Mouse (Mus musculus): ENCODE results near the gene Vwa5b2. TPM values are rescaled to one million over a fixed set of nuclear protein-coding genes. Genes with fewer than 3 reads are reported as not detected.
A peak's percentile ranks its signal among the peaks of the same experiment; 100 is the strongest.

Vwa5b2 gene
- polyA plus RNA-seq (2015; fragmentation: Nextera tagmentation; extraction: Ambion mirVana): 4.3 and 5.3 TPM in 2 replicates

- H3K27ac ChIP-seq (replicated peaks): no peak within 1 kb of the TSS; the same call in 1 of the 2 replicates
- H3K4me1 ChIP-seq: peaks cover 23% of the 10 kb centered on the region
- H3K9ac ChIP-seq (replicated peaks): peak within 1 kb of the TSS; percentile 57
- WGBS: 1% methylated on average over 24 of the region's 24 CpGs
- no peaks in the 10 kb centered on the region for H3K36me3 ChIP-seq
- no peaks in the 10 kb centered on the region for H3K9me3 ChIP-seq
- peaks cover 51% of the 10 kb centered on the region for H3K27me3 ChIP-seq
- H3K4me3 ChIP-seq: peak within 1 kb of the TSS; percentile 61
- H3K4me2 ChIP-seq (replicated peaks): peak within 1 kb of the TSS; percentile 98
- ATAC-seq (replicated peaks): peak; percentile 73
These were observed at the start of gene Vwa5b2 for GRCm38 (mm10) chr16:20589366-20589938. TSS of gene Vwa5b2 (plus strand) at chr16:20589471.

- no peak overlapping the region for H3K27ac ChIP-seq (replicated peaks)
- ATAC-seq (replicated peaks): no peak
- H3K4me3 ChIP-seq: no peak overlapping the region
- peaks cover 59% of the 10 kb centered on the region for H3K36me3 ChIP-seq
- 84% methylated on average over 3 of the region's 3 CpGs for WGBS
- H3K9ac ChIP-seq (replicated peaks): no peak overlapping the region
- H3K9me3 ChIP-seq: no peaks in the 10 kb centered on the region
- no peaks in the 10 kb centered on the region for H3K27me3 ChIP-seq
- H3K4me2 ChIP-seq (replicated peaks): no peak overlapping the region
- peaks cover 26% of the 10 kb centered on the region for H3K4me1 ChIP-seq
These were observed 49.6 kb upstream of the Vwa5b2 start for GRCm38 (mm10) chr16:20539649-20540048.

DNA sequence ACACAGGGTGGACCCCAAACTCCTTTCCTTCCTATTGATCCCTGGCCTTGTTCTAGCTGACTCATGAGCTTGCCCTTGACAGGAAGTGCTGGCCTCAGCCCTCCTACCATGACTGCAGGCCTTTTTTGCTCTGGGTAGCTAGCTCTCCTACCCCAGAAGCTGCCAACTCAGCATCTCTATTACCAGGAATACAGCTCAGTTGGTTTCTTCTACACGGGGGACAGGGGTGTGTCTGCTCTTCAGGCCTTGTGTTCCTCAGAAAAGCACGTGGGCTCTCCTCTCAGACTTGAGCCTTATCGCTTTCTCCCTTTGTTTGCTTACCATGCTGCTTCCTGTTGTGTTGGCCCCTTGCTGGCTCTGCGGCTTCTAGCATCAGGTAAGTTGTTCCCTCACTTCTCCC, 48.8 kb upstream of the Vwa5b2 start:
- 89% methylated on average over 4 of the region's 4 CpGs for WGBS
- H3K4me2 ChIP-seq (replicated peaks): no peak overlapping the region
- H3K27me3 ChIP-seq: no peaks in the 10 kb centered on the region
- no peak for ATAC-seq (replicated peaks)
- H3K9ac ChIP-seq (replicated peaks): no peak overlapping the region
- no peak overlapping the region for H3K27ac ChIP-seq (replicated peaks)
- H3K36me3 ChIP-seq: peaks cover 59% of the 10 kb centered on the region
- H3K9me3 ChIP-seq: no peaks in the 10 kb centered on the region
- H3K4me1 ChIP-seq: peaks cover 26% of the 10 kb centered on the region
- no peak overlapping the region for H3K4me3 ChIP-seq

GRCm38 (mm10) chr16:20545696-20546095, 43.6 kb upstream of the Vwa5b2 start:
- 94% methylated on average over 10 of the region's 10 CpGs for WGBS
- H3K36me3 ChIP-seq: peaks cover 49% of the 10 kb centered on the region
- no peak overlapping the region for H3K27ac ChIP-seq (replicated peaks)
- no peak overlapping the region for H3K9ac ChIP-seq (replicated peaks)
- H3K9me3 ChIP-seq: no peaks in the 10 kb centered on the region
- peaks cover 16% of the 10 kb centered on the region for H3K4me1 ChIP-seq
- no peaks in the 10 kb centered on the region for H3K27me3 ChIP-seq
- ATAC-seq (replicated peaks): no peak
- H3K4me2 ChIP-seq (replicated peaks): no peak overlapping the region
- H3K4me3 ChIP-seq: no peak overlapping the region

DNA sequence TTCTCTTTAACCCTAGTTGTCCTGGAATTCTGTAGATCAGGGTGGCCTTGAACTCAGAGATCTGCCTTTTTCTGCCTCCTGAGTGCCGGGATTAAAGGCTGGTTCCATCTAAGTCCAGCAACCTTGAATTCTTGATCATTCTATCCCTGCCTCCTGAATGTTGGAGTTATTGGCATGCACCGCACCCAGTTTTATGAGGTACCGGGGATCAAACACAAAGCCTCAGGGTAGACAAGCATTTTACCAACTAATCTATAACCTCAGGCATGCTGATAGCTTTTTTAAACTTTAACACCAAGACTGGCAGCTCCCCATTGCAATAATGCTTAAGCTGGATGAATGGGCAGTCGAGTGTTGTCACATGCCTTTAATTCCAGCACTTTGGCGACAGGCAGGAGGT, 41.8 kb upstream of the Vwa5b2 start:
- H3K4me2 ChIP-seq (replicated peaks): no peak overlapping the region
- no peak overlapping the region for H3K9ac ChIP-seq (replicated peaks)
- ATAC-seq (replicated peaks): no peak
- WGBS: 57% methylated on average over 5 of the region's 5 CpGs
- H3K4me3 ChIP-seq: peak overlapping the region; percentile 61; the same call in 1 of the 2 replicates
- no peak overlapping the region for H3K27ac ChIP-seq (replicated peaks)
- H3K27me3 ChIP-seq: no peaks in the 10 kb centered on the region
- no peaks in the 10 kb centered on the region for H3K9me3 ChIP-seq
- H3K4me1 ChIP-seq: peaks cover 16% of the 10 kb centered on the region
- H3K36me3 ChIP-seq: peaks cover 46% of the 10 kb centered on the region

- Histone ChIP-seq H3K27ac (replicated peaks) (peak within 1 kb of the TSS; percentile 71), H3K27me3 (no peaks in the 10 kb centered on the region), H3K36me3 (peaks cover 47% of the 10 kb centered on the region), H3K4me1 (peaks cover 16% of the 10 kb centered on the region), H3K4me2 (replicated peaks) (peak within 1 kb of the TSS; percentile 73), H3K9ac (replicated peaks) (peak within 1 kb of the TSS; percentile 74), H3K4me3 (peak within 1 kb of the TSS; percentile 61), H3K9me3 (no peaks in the 10 kb centered on the region)
- peak; percentile 99 for ATAC-seq (replicated peaks)
- WGBS: under 1% methylated on average over 56 of the region's 56 CpGs
These were observed 40.9 kb upstream of the Vwa5b2 start, which contains the start of gene Abcf3 for GRCm38 (mm10) chr16:20548096-20548948. TSS of gene Abcf3 (plus strand) at chr16:20548577.

GRCm38 (mm10) chr16:20549161-20549560, 40.1 kb upstream of the Vwa5b2 start:
- H3K9me3 ChIP-seq: no peaks in the 10 kb centered on the region
- peak overlapping the region; percentile 61 for H3K4me3 ChIP-seq
- H3K27ac ChIP-seq (replicated peaks): no peak overlapping the region
- H3K9ac ChIP-seq (replicated peaks): peak overlapping the region; percentile 74
- no peaks in the 10 kb centered on the region for H3K27me3 ChIP-seq
- H3K4me1 ChIP-seq: peaks cover 16% of the 10 kb centered on the region
- peak overlapping the region; percentile 73 for H3K4me2 ChIP-seq (replicated peaks)
- 49% methylated on average over 9 of the region's 9 CpGs for WGBS
- H3K36me3 ChIP-seq: peaks cover 47% of the 10 kb centered on the region
- no peak for ATAC-seq (replicated peaks)

GRCm38 (mm10) chr16:20551691-20552090, 37.6 kb upstream of the Vwa5b2 start:
- H3K27ac ChIP-seq (replicated peaks): no peak overlapping the region
- H3K36me3 ChIP-seq: peaks cover 54% of the 10 kb centered on the region
- WGBS: 94% methylated on average over 5 of the region's 5 CpGs
- H3K27me3 ChIP-seq: no peaks in the 10 kb centered on the region
- no peaks in the 10 kb centered on the region for H3K9me3 ChIP-seq
- H3K9ac ChIP-seq (replicated peaks): no peak overlapping the region
- H3K4me2 ChIP-seq (replicated peaks): no peak overlapping the region
- ATAC-seq (replicated peaks): no peak
- peaks cover 16% of the 10 kb centered on the region for H3K4me1 ChIP-seq
- H3K4me3 ChIP-seq: no peak overlapping the region

- WGBS: 88% methylated on average over 1 of the region's 1 CpGs
- Histone ChIP-seq H3K4me1 (peaks cover 15% of the 10 kb centered on the region), H3K36me3 (peaks cover 58% of the 10 kb centered on the region), H3K4me3 (no peak overlapping the region), H3K9ac (replicated peaks) (no peak overlapping the region), H3K27me3 (no peaks in the 10 kb centered on the region), H3K27ac (replicated peaks) (no peak overlapping the region), H3K9me3 (no peaks in the 10 kb centered on the region), H3K4me2 (replicated peaks) (no peak overlapping the region)
- ATAC-seq (replicated peaks): no peak
These were observed 36.7 kb upstream of the Vwa5b2 start for GRCm38 (mm10) chr16:20552594-20552993.

GRCm38 (mm10) chr16:20555000-20555399, 34.3 kb upstream of the Vwa5b2 start:
- H3K36me3 ChIP-seq: peaks cover 79% of the 10 kb centered on the region
- no peaks in the 10 kb centered on the region for H3K27me3 ChIP-seq
- H3K9ac ChIP-seq (replicated peaks): no peak overlapping the region
- no peak overlapping the region for H3K4me2 ChIP-seq (replicated peaks)
- WGBS: 89% methylated on average over 6 of the region's 6 CpGs
- H3K4me1 ChIP-seq: no peaks in the 10 kb centered on the region
- no peaks in the 10 kb centered on the region for H3K9me3 ChIP-seq
- no peak overlapping the region for H3K4me3 ChIP-seq
- no peak for ATAC-seq (replicated peaks)
- no peak overlapping the region for H3K27ac ChIP-seq (replicated peaks)

DNA sequence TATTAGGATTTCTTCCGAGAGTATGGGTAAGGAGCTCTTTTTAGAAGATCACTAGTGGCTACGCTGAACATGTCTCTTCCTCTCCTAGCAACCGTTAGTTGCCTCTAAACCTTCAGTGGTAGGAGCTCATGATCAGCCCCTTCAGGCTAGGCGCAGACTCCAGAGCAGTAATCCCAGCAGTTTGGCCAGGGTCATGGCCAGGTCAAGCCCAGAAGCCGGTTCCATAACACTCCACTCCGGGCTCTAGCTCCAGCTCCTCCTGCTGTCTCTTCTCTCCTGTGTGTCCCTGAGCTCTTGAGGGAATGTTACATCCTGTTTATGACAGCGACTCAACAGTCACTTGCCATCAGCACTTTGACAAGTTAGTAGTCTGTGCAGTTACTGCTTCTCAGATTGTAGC, 31.9 kb upstream of the Vwa5b2 start:
- ATAC-seq (replicated peaks): no peak
- Histone ChIP-seq H3K27ac (replicated peaks) (no peak overlapping the region), H3K9me3 (no peaks in the 10 kb centered on the region), H3K4me3 (no peak overlapping the region), H3K4me2 (replicated peaks) (no peak overlapping the region), H3K9ac (replicated peaks) (no peak overlapping the region), H3K4me1 (no peaks in the 10 kb centered on the region), H3K27me3 (no peaks in the 10 kb centered on the region), H3K36me3 (peaks cover 79% of the 10 kb centered on the region)
- WGBS: 90% methylated on average over 7 of the region's 7 CpGs

GRCm38 (mm10) chr16:20565075-20565474, 24.2 kb upstream of the Vwa5b2 start:
- Histone ChIP-seq H3K9me3 (no peaks in the 10 kb centered on the region), H3K9ac (replicated peaks) (no peak overlapping the region), H3K4me2 (replicated peaks) (no peak overlapping the region), H3K4me1 (no peaks in the 10 kb centered on the region), H3K27me3 (no peaks in the 10 kb centered on the region), H3K27ac (replicated peaks) (no peak overlapping the region), H3K36me3 (peaks cover 29% of the 10 kb centered on the region), H3K4me3 (no peak overlapping the region)
- ATAC-seq (replicated peaks): no peak
- 56% methylated on average over 1 of the region's 1 CpGs for WGBS
